Mouse (Mus musculus) erythroid progenitor cell, adult 5-6 weeks (primary cell): ENCODE data around the gene Sppl2b. TPM values are rescaled to one million over a fixed set of nuclear protein-coding genes. Genes with fewer than 3 reads are reported as not detected.

Experiments
- ATAC-seq: replicated peaks from 2 replicates; pipeline ENCODE4 v1.8.0; 2016; ENCODE audit warnings: moderate number of reproducible peaks, mild to moderate bottlenecking, moderate TSS enrichment, inconsistent platforms; ENCODE audit not compliant: poor library complexity, low FRiP score, severe bottlenecking
- total RNA-seq, 2 experiments: library from RNA; stranded (forward) in 1 of 2; stranded (reverse) in 1 of 2; fragments of 150-400 nt in 1 of 2; fragments of 186-747, 209-891 nt in 1 of 2; gene quantifications; 2 replicates each; pipeline versions ENCODE4 v1.2.3 to v1.2.4; 2015 to 2017; ENCODE audit warnings: low replicate concordance in 2 of 2

Gene Sppl2b
- total RNA-seq, 2 experiments from 2014 or later = 270 to 322 TPM

DNA sequence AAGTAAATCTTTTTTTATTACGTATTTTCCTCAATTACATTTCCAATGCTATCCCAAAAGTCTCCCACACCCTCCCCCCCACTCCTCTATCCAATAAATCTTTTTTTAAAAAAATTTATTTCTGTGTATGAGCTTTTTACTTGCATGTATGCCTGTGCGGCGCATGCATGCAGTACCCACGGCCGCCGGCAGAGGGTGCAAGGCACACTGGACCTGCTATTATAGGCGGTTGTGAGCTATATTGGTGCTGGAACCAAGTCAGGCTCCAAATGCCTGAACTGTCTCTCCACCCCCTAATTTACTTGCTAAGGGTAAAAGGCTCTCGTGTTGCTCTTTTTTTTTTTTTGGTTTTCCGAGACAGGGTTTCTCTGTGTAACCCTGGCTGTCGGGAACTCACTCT is 26.2 kb downstream of the Sppl2b start:
- peak; percentile 51; the same call in 1 of the 2 replicates for ATAC-seq

DNA sequence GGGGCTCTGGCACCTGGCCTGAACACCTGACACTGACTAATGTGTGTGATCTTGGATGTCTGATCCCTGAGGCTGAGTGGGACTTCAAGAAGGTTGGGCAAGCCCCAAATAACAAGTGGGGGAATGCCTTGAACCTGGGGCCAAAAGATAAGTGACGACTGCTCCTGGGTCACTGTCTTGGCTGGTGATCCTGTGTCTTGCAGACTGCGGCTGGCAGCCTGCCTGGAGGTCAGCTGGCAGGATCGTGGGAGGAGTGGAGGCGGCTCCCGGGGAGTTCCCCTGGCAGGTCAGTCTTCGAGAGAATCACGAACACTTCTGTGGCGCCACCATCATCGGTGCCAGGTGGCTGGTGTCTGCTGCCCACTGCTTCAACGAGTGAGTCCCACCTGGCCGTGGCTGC is 32.1 kb downstream of the Sppl2b start:
- ATAC-seq = peak; percentile 75

DNA sequence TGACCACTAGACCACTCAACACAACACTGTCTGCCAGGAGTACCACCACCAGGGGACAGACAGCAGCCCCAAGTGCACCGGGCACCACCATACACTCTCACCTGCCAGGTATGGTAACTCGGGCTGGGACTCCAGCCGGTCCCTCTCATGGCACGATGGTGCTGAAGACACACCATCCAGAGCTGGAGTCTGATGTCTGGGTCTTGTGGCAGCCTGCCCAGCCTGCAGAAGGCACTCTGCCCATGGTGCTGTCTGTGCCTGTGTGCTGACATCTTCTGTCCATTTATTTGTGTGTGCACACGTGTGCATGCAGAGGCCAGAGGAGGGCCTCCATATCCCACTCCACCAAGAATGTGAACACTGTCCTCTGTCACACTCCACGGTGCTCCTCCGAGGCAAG is 40.0 kb downstream of the Sppl2b start:
- no peak for ATAC-seq

DNA sequence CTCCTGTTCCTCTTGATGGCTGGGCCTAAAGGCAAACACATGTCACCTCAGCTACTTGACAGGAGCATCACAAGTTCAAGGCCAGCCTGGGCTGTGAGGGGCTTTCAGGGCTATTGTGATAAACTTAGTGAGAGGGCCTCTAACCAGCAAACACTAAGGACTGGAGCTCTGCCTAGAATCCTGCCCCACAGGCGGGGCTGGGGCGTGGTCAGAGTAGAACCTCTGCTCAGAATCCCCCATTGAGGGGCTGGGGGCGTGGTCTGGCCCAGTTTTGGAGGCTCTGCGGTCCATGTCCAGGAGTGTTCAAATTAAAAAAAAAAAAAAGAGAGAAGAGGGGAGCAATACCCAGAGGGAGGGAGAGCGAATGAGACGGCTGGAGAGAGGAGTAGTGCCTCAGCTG is 40.6 kb downstream of the Sppl2b start:
- no peak for ATAC-seq

DNA sequence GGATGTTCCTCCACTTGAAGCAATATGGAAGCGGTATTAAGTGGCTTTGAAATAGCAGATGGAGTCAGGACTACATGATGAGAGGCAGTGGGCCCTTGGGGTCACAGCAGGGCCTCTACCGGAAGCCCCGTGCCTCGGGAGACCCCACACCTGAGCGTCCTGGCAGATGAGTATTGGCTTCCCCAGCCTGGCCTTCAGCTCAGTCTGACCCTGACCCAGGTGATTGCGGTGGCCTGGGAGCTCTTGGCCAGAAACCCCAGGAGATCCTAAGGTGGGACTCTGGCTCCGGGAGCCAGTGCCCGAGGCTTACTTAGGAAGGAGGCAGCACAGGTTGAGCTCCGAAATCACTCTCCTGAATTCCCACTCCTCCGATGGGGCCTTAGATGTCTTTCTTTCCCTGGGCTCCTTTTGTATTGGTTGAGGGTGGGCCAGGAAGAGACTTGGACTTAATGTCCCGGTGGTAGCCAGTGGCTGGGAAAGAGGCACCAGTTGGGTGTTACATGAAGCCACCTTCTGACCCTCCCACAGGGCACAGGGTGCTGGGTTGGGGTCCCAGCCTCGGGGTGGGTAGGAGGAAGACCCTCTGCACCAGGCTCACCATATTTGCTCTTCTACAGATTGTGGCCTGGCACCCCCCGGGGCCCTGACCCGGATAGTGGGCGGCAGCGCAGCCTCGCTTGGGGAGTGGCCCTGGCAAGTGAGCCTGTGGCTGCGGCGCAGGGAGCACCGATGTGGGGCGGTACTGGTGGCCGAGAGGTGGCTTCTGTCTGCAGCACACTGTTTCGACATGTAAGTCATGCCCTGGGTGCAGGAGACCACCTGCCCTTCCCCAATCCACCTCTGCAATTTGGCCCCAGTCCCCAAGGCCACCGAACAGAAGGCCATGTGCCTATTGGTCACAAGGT is 41.8 kb downstream of the Sppl2b start:
- no peak for ATAC-seq

DNA sequence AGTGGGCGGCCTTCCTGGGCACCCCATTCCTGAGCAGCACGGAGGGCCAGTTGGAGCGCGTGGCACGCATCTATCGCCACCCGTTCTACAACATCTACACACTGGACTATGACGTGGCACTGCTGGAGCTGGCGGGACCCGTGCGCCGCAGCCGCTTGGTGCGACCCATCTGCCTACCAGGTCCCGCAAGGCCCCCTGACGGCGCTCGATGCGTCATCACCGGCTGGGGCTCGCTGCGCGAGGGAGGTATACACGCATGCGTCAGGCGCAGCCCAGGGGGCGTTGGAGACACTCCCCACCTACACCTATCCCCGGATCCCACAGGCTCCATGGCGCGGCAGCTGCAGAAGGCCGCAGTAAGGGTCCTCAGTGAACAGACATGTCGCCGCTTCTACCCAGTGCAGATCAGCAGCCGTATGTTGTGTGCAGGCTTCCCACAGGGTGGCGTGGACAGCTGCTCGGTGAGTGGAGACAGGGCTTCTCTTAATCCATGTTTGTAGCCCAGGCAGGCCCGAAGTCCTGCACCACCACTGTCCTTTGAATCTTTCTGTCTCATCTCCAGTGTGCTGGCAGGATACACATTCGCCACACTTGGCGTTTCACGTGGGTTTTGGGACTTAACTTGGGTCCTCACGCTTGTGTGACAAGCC is 42.9 kb downstream of the Sppl2b start:
- ATAC-seq = no peak

DNA sequence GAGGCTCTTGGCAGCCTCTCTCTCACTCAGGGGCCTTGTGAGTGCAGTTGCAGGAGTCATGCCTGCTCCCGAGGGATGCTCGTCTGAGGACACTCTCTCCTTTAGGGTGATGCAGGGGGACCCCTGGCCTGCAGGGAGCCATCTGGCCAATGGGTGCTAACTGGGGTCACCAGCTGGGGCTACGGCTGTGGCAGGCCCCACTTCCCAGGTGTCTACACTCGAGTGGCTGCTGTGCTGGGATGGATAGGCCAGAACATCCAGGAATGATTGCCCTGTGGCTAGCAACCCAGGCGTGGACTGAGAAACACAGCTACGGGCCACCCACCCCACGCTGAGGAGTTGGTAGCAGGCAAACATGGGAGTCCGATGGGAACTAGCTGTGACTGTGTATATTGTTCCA is 44.0 kb downstream of the Sppl2b start:
- ATAC-seq = no peak

DNA sequence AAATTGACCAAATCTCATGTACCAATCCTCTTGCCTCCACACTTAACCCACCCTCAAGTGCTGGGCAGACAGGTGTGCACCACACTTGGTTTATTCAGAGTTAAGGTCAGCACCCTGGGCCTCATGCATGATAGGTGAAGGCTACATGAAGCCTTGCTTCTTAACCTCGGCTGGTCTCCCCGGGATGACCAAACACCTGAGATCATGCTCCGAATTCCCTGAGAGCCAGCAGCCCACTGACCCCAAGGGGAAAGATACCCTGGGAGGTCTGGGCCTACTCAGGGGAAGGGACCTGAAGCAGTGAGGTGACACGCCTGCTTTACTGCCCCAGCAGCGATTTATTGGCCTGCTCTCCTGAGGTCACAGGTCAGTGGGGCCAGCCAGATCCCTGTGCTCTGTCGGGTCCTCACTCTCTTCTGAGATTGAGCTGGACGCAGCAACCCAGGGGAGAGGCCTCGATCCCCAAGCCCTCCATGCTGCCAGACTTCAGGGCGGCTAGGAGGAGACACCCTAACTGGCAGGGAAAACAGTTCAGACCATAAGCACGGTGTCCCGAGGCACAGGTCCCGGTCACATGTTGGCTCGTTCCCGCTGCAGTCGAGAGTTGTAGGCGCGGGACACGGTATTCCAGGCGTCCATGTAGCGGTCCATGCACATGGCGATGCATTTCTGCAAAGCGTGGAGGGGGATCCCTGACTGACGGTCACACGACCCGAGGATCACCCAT is 44.7 kb downstream of the Sppl2b start:
- ATAC-seq = 0 out of 2 replicates have a peak, but pooled peaks have one; percentile 1

DNA sequence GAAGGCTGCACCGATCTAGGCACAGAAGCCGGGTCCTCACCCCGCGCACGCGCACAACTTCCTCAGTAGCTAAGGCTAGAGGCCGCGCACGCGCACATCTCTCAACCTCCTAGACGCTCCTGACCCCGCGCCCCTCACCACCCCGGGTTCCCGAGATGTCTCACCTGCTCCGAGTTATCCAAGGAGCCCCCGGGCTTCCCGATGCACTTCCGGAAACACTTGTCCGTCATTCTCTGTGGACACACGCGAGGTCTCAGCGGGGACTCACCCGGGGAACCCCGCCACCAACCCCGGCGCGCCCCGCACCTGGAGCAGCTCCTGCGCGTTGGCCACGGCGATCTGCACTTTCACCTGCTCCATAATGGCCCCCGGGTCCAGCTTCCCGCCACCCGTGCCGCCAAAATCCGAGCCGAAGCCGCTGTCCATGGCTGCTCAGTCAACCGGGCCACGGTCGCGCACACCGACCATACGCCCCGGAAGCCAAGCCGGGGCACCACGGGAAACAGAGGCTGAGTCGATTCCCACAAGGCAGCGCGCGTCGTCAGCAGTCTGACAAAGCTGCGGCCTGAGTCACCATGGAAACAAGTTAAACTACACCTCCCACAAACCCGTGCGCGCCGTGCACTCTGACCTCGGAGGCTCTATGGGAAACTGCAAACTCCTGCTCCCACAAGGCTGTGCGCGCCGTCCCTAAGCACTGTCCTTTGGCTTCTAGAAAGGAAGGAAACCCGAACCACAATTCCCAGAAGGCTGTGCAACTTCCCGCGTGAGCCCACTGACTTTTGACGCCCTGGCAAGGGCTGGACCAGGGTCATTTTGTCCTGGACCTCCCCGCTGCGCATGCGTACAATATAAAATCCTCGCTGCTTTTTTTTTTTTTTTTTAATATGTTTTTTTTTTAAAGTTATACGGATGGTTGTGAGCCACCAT is 45.5 kb downstream of the Sppl2b start, which contains the start of gene Timm13:
TSS of gene Timm13 (minus strand) at position 652 of the 930 bp plus-strand sequence.
- ATAC-seq = peak; percentile 89

DNA sequence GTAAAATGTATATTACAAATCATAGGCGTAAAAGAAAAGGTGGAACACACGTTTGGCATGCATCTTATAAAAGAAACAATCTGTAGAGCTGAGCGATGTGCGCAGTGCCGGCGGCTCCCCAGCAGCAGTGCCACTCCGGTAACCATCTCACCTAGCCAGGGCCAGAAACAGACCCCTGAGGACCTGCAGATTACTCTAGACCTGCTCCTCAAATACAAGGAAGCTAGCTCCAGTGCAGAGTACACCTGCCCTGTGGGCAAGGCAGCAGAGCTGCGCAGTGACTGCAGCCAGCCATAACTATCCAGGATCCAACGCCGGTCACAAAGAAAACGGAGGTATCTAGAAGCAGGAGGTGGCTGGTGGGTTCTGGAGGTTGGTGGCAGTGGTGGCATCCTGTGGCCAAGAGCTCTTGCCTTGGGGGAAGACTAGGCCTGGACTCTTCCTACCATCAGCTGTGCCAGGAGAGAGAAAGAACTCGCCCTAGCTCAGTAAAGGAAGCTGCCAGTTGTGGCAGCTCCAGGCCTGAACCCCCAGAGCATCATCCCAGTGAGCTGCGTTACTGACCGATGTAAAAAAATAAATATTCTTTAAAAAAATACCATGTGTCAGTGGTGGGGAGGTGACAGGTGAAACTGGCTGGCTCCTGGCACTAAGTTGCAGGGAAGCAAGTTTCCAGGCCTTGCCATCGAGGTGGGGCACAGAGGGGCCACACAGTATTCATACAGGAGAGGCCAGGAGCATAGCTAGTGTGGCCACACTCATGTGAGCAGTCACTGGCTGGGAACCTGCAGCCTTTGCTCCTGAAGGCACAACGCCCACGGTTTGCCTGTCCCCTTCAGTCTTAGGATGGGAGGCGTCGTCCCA is 46.6 kb downstream of the Sppl2b start:
- no peak for ATAC-seq

DNA sequence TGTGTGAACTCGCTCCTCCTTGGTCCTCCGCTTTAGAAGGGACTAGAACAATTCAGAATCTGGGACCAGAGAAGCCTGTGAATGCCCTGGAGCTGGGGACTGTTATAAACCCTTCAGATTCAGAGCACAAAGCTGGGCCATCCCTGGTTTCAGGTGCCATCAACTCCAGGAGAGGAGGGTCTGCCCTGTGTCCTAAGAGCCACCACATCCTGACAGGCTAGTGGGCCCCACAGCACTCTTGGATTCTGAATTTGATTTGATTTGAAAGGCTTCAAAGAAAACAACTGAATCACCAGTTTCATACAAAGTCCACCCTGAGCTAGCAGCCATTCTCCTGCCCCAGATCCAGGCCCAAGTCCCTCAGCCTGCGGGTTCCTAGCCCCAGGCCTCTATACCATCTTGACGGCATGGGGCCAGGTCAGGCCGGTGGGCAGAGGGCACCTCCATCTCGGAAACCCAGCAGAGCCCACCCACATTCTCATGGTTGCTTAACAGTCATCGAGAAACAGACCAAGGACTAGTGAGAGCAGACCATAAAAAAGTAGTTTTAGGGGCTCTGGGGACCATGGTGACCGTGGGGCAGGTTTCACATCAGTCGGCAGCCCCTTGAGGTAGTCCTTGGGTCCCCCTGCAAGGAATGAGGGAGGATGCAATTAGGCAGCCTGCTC is 47.3 kb downstream of the Sppl2b start:
- no peak for ATAC-seq

DNA sequence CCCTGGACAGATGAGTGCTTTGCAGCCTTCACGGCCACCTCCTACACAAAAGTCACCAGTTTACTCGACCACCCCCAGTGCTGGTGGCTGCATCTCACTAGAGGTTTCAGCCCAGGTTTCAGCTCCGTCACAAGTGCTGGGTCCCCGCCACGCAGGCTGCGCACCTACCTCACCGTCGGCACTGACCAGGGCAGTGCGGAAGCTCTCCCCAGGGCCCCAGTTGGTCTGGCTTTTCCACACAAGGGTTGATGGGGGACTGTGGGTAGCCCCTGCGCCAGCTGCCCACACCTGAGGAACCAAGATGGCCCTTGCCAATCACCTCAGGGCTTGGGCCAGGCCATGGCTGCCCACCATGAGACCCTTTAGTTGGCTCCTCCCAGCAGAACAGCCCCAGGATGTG is 48.2 kb downstream of the Sppl2b start:
- ATAC-seq = no peak

DNA sequence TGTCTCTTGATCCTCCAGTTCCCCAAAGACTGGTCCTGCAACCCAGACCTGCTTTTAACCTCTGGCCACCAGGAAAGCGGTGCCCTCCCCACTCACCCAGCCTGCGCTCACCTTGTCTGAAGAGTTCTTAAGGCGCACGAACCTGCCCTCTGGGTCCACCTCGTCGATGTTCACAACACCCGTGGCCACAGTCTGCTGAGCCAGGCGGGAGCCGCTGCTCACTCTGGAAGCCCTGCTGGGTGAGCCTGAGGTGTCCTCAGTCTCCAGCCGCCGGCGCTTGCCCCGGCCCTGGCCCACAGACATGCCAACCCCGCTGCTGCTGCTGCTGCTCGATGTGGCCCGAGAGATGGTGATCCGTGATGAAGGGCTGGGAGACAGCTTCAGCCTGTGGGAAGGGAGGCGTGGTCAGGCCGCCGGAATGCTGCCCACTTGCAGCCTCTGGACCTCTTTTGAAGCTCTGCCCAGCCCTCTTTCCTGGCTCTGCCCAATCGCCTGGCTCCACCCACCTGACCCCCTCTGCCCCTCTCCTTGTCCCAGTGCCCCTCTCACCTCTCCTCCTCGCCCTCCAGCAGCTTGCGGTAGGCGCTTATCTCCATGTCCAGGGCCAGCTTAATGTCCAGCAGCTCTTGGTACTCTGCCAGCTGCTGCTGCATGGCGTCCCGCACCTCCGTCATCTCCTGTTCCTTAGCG is 49.1 kb downstream of the Sppl2b start:
- ATAC-seq = no peak

DNA sequence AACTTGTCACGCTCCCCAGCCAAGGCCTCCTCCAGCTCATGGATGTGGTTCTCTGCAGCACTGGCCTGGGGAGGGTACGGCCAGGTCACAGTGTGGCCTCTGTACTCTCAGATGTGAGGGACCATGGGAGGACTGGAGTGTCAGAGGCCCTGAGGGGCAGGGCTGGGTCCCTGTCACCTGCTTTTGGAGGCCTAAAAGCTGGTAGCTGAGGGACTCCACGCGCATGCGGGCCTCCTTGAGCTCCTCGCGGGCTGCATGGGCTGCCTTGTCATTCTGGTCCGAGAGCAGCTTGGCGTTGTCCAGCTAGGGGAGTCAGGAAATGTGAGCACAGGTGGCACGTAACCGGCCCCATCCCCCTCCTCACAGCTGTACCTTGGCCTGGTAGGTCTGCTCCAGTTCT is 49.6 kb downstream of the Sppl2b start:
- no peak for ATAC-seq

DNA sequence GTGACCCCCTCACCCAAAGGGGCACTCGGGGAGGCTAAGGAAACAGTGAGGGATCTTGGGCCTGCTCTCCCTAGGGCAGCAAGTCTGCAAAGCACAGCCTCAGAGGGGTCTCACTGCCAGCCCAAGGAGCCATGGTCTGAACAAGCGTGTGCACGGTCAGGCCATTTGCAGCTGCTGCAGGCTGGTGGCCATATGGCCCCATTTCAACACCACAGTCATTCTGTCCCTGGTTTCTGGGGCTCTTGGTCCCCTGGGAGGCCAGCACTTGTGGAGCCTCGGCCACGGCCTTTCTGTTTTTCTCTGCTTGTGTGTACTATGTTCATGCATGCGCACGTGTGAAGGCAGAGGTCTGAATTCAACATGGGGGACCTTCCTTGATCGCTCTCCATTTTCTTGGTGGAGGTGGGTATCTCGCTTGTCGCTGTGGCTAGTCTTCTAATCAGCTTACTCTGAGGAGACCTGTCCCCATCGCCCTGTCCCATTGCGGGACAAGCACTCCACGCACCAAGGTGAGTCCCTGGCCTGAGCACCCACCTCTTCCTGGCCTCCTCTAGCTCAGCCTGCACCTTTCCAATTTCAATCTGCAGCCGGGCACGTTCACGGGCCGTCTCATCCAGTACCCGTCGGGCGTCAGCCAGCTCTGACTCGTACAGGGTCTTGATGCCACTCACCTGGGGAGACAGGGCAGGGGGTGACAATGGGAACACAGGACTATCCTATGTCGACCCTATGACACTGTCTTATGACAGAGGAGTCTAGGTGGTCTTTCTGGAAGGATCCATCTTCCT is 54.5 kb downstream of the Sppl2b start:
- ATAC-seq = no peak

DNA sequence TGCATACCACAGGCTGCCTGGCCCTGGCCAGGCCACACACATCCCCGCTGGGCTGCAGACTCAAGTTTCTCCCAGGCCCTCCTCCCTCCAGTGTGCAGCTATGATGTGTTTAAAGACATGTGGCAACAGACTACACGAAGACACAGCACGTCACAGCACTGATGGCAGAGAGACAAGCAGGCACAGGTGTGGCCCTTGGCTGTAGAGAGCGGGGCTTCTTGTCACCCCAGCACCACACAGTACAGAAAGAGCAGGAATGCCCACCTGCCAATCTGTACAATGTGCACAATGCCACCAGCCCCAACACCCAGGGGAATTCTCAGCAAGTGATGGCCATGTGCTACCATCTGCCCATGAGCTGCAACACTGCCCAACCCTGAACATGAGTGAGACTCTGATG is 56.3 kb downstream of the Sppl2b start:
- ATAC-seq = no peak

DNA sequence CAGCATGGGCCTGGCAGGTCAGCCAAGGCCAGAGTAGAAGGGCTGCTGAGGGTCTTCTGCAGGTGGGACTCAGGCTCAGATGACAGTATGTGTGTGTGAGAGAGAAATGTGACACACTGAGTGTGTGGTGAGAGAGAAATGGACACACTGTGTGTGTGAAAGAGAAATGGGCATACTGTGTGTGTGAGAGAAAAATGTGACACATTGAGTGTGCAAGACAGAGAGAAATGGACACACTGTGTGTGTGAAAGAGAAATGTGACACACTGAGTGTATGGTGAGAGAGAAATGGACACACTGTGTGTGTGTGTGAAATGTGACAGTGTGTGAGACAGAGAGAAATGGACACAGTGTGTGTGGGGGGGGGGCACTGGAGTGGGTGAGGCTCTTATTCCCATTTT is 56.8 kb downstream of the Sppl2b start:
- no peak for ATAC-seq
